Mouse (Mus musculus) erythroblast, embryonic 14.5 days (primary cell): ENCODE data around the gene Kdm5b. TPM values are rescaled to one million over a fixed set of nuclear protein-coding genes. Genes with fewer than 3 reads are reported as not detected.
"Not testable (repeated sequence)": the region's sequence is repeated elsewhere in the genome, so short reads cannot be mapped to it uniquely, and the experiment has no call there.

Experiments used
- H3K27me3 ChIP-seq: 2 replicates; pipeline ENCODE4 v1.6.1; 2012; ENCODE audit warnings: inconsistent platforms; ENCODE audit not compliant: control insufficient read depth
- H3K36me3 ChIP-seq: 2 replicates; pipeline ENCODE4 v1.6.1; 2012; ENCODE audit warnings: mild to moderate bottlenecking, inconsistent platforms; ENCODE audit not compliant: control insufficient read depth
- H3K4me1 ChIP-seq: 2 replicates; pipeline ENCODE4 v1.6.1; 2012; ENCODE audit warnings: inconsistent platforms; ENCODE audit not compliant: control insufficient read depth
- H3K4me3 ChIP-seq: replicated peaks from 2 replicates; pipeline ENCODE3; 2012; ENCODE audit warnings: moderate library complexity, mild to moderate bottlenecking, inconsistent platforms
- H3K9me3 ChIP-seq: 2 replicates; pipeline ENCODE4 v1.6.1; 2012; ENCODE audit warnings: low read length, inconsistent platforms, mixed read lengths; ENCODE audit not compliant: control insufficient read depth
- GATA1 ChIP-seq: IDR thresholded peaks from 2 replicates; pipeline ENCODE4 v1.6.1; 2012; ENCODE audit warnings: low read length, inconsistent platforms, mixed read lengths
- TAL1 ChIP-seq: IDR thresholded peaks from 3 replicates; pipeline ENCODE4 v1.6.1; 2012; ENCODE audit warnings: low read length, inconsistent platforms, mixed read lengths
- polyA plus RNA-seq: library from polyadenylated mRNA; stranded (reverse); fragments of >175 nt; gene quantifications from 2 replicates; pipeline ENCODE4 v1.2.3, GENCODE M21; 2012

Gene Kdm5b
- polyA plus RNA-seq: 0.01 and 0.05 TPM in 2 replicates

GRCm38 (mm10) chr1:134559976-134560375 lies at the start of gene Kdm5b:
Kdm5b (plus strand) TSS chr1:134560171.
- no peaks in the 10 kb centered on the region for H3K36me3 ChIP-seq
- no peaks in the 10 kb centered on the region for H3K9me3 ChIP-seq
- peaks cover 58% of the 10 kb centered on the region for H3K4me1 ChIP-seq
- H3K27me3 ChIP-seq: peaks cover 20% of the 10 kb centered on the region
- TF ChIP-seq GATA1 (no peak), TAL1 (no peak)
- peak within 1 kb of the TSS; percentile 82 for H3K4me3 ChIP-seq

GRCm38 (mm10) chr1:134512183-134512582 lies 47.8 kb upstream of the Kdm5b start:
- Histone ChIP-seq H3K36me3 (peaks cover 19% of the 10 kb centered on the region), H3K27me3 (peaks cover 39% of the 10 kb centered on the region), H3K4me1 (peaks cover 9% of the 10 kb centered on the region), H3K9me3 (no peaks in the 10 kb centered on the region), H3K4me3 (no peak overlapping the region)
- TF ChIP-seq GATA1 (no peak), TAL1 (no peak)

DNA sequence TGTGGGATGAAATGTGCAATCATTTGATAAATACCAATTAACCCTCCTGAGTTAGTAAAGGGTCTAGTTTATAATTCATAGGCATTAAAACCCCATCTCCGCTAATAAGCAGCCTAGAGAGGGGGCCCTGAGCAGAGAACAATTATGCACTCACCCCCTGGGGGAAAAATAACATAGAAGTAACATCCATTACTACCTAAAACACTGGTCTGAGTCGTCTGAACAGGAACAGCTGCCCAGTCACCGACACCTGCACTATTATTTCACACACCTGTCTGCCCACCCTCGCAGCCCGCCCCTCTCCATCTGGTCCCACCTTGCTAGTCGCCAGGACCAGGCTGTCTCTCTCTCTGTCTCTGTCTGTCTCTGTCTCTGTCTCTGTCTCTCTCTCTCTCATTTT lies 47.4 kb upstream of the Kdm5b start:
- no peaks in the 10 kb centered on the region for H3K9me3 ChIP-seq
- peaks cover 14% of the 10 kb centered on the region for H3K36me3 ChIP-seq
- H3K4me3 ChIP-seq: no peak overlapping the region
- H3K27me3 ChIP-seq: peaks cover 39% of the 10 kb centered on the region
- peaks cover 9% of the 10 kb centered on the region for H3K4me1 ChIP-seq
- TF ChIP-seq TAL1 (no peak), GATA1 (no peak)

- peaks cover 9% of the 10 kb centered on the region for H3K4me1 ChIP-seq
- H3K4me3 ChIP-seq: peak overlapping the region; percentile 48
- no peaks in the 10 kb centered on the region for H3K9me3 ChIP-seq
- peaks cover 39% of the 10 kb centered on the region for H3K27me3 ChIP-seq
- H3K36me3 ChIP-seq: peaks cover 6% of the 10 kb centered on the region
- TF ChIP-seq TAL1 (no peak), GATA1 (no peak)
Measured at GRCm38 (mm10) chr1:134513312-134513860, 46.6 kb upstream of the Kdm5b start.

DNA sequence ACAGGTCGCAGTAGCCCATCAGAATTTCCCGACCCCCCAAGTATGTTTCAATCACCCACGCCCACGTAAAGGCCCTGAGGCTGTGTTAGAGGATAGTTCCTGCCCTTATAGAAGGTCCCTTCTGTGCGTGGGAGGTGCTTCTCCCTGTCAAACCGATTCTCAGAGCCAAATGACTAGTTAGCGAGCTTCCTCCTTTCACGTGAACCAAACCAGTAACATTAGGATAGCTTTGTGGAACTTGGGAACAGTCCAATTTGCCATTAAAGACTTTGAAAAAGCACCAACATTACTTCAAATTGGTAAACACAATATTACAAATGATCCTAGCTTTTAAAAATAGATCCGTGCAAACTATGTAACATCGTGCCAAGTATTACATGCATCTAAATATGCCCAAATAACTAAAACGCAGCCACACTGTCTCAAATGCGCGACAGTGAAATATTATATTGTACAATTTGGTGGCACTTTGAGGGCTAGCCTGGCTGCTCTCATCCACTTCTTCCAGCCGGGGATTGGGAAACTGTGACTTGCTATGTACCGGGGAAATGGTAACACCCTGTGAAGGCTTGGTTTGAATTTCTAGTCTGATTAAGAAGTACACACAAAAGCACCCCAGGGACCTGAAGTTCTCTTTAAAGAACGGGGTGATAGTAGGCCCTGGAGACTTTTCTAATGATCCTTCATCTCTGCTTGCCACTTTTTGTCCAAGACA lies 45.9 kb upstream of the Kdm5b start:
- TF ChIP-seq TAL1: no peak
- TF ChIP-seq GATA1: no peak
- Histone ChIP-seq H3K4me1 (peaks cover 13% of the 10 kb centered on the region), H3K9me3 (no peaks in the 10 kb centered on the region), H3K4me3 (peak overlapping the region; percentile 48), H3K27me3 (peaks cover 39% of the 10 kb centered on the region), H3K36me3 (peaks cover 6% of the 10 kb centered on the region)

- Histone ChIP-seq H3K4me3 (no peak overlapping the region), H3K27me3 (peaks cover 39% of the 10 kb centered on the region), H3K9me3 (no peaks in the 10 kb centered on the region), H3K36me3 (no peaks in the 10 kb centered on the region), H3K4me1 (peaks cover 27% of the 10 kb centered on the region)
- TF ChIP-seq TAL1: no peak
Measured at GRCm38 (mm10) chr1:134515891-134516290, 44.1 kb upstream of the Kdm5b start.

DNA sequence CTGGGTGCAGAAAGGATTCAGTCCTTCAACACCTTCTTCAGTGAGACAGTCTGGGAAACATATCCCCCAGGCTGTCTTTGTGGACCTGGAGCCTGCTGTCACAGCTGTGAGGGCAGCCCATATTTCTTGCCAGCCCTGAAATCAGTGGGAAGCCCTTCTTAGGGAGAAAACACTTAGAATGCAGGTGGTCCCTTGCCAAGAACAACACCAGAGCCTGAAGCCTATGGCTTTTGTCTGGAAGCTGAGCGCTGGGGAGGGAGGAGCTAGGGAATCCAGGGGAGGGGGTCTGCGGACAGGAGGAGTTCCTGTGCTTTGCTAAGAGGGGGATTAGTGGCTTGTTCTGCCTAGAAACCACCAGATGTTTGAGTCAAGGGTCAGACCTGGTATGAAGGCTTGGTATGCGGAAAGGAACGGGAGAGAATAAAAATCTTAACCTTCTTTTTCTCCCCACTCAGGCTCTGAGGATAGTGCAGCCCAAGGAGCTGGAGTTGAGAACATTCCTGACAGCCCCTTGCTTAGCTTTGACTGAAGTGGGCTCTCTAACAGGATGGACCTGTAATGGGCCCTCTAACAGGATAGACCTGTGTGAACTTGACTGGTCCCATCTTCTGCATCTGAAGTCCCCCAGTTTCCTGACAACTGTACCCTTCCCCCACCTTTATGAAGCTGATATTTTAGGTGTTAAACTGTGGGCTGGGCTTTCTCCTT lies 43.3 kb upstream of the Kdm5b start:
- TF ChIP-seq GATA1: no peak
- TF ChIP-seq TAL1: no peak
- peaks cover 32% of the 10 kb centered on the region for H3K4me1 ChIP-seq
- no peaks in the 10 kb centered on the region for H3K9me3 ChIP-seq
- H3K36me3 ChIP-seq: no peaks in the 10 kb centered on the region
- peaks cover 39% of the 10 kb centered on the region for H3K27me3 ChIP-seq
- H3K4me3 ChIP-seq: no peak overlapping the region

DNA sequence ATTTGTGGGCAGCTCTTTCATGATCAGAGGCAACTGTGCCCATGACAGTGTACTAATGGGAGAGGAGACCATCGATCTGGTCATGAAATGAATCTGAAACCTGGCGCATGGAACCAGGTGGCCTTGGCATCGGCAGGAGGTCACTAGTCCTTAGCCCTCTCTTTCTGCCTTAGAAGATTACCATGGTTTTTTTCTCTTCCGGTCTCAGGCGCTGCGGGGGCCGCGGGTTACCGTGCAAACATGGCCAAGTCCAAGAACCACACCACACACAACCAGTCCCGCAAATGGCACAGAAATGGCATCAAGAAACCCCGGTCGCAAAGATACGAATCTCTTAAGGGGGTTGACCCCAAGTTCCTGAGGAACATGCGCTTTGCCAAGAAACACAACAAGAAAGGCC lies 42.1 kb upstream of the Kdm5b start:
- H3K9me3 ChIP-seq, H3K4me3 ChIP-seq, H3K36me3 ChIP-seq: not testable (repeated sequence)
- H3K27me3 ChIP-seq: peaks cover 27% of the 10 kb centered on the region
- peaks cover 34% of the 10 kb centered on the region for H3K4me1 ChIP-seq

GRCm38 (mm10) chr1:134518677-134519076 lies 41.3 kb upstream of the Kdm5b start:
- H3K36me3 ChIP-seq: no peaks in the 10 kb centered on the region
- peaks cover 18% of the 10 kb centered on the region for H3K27me3 ChIP-seq
- no peaks in the 10 kb centered on the region for H3K9me3 ChIP-seq
- peaks cover 28% of the 10 kb centered on the region for H3K4me1 ChIP-seq
- H3K4me3 ChIP-seq: no peak overlapping the region
- TF ChIP-seq TAL1 (no peak), GATA1 (no peak)

- not testable (repeated sequence) for H3K4me3 ChIP-seq, H3K36me3 ChIP-seq, H3K9me3 ChIP-seq
- Histone ChIP-seq H3K4me1 (peaks cover 29% of the 10 kb centered on the region), H3K27me3 (peaks cover 13% of the 10 kb centered on the region)
Measured at GRCm38 (mm10) chr1:134519201-134519600, 40.8 kb upstream of the Kdm5b start.
